Mouse (Mus musculus): ENCODE data around the gene Gprc5c. TPM values are rescaled to one million over a fixed set of nuclear protein-coding genes. Genes with fewer than 3 reads are reported as not detected.

Gene Gprc5c
- polyA plus RNA-seq, 1 experiment, result 38.0 TPM

DNA sequence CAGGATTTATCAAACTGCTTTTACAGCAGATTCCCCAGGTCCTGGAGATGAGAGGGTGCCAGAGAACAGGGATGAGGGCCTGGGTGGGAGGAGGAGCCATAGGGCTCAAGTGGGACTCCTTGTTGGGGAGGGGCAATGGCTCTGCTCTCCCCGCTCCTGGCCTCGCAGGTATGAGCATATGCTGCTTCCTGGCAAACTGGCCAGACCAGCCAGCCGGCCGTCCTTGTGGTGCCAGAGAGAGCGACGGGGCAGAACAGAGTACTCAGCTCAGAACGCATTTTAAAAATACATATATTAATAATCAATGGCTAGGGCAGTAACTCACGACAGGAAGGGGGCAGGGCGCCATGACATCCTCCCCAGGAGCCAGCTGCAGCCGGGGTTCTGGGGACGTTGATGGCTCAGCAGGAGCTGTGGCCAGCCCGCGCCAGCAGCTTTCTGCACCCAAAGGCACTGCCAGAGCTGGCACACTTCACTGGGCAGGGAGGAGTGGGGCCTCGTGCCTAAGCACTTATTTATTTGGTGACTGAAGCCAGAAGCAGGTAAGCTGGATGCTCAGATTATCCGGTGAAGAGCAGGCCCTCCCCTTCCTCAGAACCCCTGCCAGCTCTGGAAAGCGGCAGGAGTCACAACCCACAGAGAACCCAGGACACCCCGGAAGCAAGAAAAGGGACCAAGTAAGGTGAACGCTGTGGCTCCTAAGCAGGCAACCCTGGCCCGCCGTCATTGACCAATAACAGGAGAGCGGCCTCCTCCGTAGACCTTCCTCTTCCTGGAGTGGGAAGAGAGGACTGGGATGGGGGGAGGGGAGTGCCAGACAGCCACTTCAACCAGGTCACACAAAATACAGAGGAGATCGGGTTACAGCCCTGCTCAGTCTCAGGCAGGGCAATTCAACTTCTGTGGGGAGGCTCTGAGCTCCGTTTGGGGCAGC, 21.2 kb upstream of the Gprc5c start:
- H3K4me3 ChIP-seq (ENCODE audit: insufficient read depth, low read length), result no peak overlapping the region

DNA sequence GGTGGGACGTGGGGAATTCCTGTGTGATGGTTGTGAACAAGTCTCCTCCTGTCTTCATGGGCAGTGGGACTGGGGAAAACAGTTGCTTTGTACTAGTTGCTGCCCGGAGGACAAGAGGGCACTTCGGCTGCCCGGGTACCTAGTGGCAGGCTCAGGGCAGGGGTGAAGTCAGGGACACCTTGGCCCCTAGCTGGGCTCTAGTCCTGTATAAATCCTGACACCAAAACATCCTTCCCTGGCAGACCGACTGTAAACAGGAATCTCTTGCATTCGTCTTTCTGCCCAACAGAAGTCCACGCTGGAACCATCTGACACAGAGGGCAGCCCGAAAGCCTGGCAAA, 20.5 kb upstream of the Gprc5c start:
- no peak overlapping the region for H3K27ac ChIP-seq (ENCODE audit: insufficient read depth, low read depth, low read length)
- peaks cover 15% of the 10 kb centered on the region for H3K4me1 ChIP-seq (ENCODE audit: control insufficient read depth, insufficient read depth, low read length)
- TF ChIP-seq CTCF (IDR thresholded peaks at IDR 0.05; ENCODE audit: low read depth, low read length) (no peak), POLR2A (IDR thresholded peaks at IDR 0.05; ENCODE audit: borderline replicate concordance, low read depth, low read length) (no peak)
- no peak overlapping the region for H3K4me3 ChIP-seq (ENCODE audit: insufficient read depth, low read length)

More for the DNA sequence above, 21.2 kb upstream of the Gprc5c start:
- H3K4me1 ChIP-seq (ENCODE audit: control insufficient read depth, insufficient read depth, low read length), result peaks cover 15% of the 10 kb centered on the region
- TF ChIP-seq POLR2A (IDR thresholded peaks at IDR 0.05; ENCODE audit: borderline replicate concordance, low read depth, low read length), result no peak
- no peak for TF ChIP-seq CTCF (IDR thresholded peaks at IDR 0.05; ENCODE audit: low read depth, low read length)
- no peak overlapping the region for H3K27ac ChIP-seq (ENCODE audit: insufficient read depth, low read depth, low read length)

DNA sequence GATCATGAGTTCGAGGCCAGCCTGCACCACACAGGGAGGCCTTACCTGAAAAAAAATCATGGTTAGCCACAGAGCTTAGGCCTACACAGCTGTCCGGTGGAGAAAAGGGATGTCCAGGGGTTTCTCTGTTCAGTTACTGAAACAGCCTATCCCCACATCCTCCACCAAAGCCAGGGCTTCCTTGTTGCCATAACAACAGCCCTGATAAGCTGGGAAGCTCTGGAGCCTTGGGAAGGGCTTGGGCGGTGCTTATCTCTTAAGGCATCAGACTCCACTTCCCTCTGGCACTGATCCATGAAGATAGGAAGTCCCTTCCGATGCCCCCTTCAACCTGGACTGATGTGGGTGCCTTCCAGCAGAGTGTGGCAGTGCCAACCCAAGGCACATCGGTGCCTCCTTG, 17.8 kb upstream of the Gprc5c start:
- Histone ChIP-seq H3K27ac (ENCODE audit: insufficient read depth, low read depth, low read length) (no peak overlapping the region), H3K4me3 (ENCODE audit: insufficient read depth, low read length) (no peak overlapping the region), H3K4me1 (ENCODE audit: control insufficient read depth, insufficient read depth, low read length) (peaks cover 5% of the 10 kb centered on the region)
- TF ChIP-seq CTCF (IDR thresholded peaks at IDR 0.05; ENCODE audit: low read depth, low read length) (no peak), POLR2A (IDR thresholded peaks at IDR 0.05; ENCODE audit: borderline replicate concordance, low read depth, low read length) (no peak)

DNA sequence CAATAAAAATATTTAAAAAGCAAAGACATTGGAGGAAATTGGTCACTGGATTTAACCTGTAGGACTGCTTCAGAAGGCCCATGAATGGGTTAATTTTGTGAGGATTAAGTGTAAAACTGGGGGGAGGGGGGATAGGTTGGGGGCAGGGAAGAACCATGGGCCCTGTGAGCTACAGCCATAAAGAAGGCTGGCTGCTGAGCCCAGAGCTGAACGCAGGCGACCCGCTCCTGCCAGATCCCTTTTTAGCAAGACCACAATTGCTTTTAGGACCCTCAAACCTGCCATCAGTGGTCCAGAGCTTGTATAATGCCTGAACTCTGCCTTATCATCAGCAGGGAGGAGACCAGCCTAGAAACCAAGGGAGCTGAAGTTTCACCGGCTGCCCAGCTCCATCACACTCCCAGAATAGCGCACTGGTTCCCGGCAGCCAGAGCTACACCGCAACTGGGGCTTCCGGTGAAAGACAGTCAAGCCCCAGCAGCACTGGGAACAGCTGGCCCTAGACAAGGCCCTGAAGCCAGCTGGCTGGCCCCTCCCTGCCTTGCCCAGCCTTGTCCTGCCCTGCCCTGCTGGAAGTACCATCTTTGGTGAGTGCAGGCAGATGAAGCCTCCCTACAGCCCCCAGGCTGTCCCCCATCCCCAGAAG, 7.0 kb upstream of the Gprc5c start:
- Histone ChIP-seq H3K4me3 (ENCODE audit: insufficient read depth, low read length) (no peak overlapping the region), H3K4me1 (ENCODE audit: control insufficient read depth, insufficient read depth, low read length) (peaks cover 3% of the 10 kb centered on the region; the same call in 1 of the 2 replicates), H3K27ac (ENCODE audit: insufficient read depth, low read depth, low read length) (no peak overlapping the region)
- TF ChIP-seq POLR2A (IDR thresholded peaks at IDR 0.05; ENCODE audit: borderline replicate concordance, low read depth, low read length) (no peak), CTCF (IDR thresholded peaks at IDR 0.05; ENCODE audit: low read depth, low read length) (no peak)

DNA sequence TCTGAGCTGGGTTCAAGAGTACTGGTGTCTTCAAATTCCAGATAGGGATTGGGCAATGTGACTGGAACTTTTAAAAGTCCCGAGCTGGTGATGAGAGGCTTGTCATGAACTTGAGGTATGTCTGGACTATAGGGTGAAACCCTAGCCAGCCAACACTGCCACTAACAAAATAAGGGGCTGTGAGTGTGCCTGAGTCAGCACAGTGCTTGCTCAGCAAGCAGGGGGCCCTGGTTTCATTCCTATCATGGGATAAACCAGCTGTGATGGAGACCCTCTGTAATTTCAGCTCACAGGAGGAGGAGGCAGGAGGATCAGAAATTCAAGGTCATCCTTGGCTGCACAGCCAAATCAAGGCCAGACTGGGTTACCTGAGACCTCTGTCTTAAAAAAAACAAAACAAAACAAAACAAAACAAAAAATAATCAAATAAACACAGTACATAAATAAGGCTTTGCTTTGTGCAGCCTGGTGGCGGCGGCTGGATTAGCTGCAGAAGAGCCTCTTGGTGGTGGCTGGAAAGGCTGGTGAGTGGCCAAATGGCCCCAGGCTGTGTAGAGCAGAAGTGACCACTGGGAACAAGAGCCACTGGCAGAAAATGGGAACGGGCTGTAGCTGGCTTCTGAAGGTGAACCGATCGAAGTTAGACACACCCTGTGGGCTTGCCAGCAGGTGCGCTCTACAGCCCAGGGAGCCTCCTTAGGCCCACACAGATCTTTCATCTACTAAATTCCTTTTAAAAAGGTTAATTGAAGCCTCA, 6.3 kb upstream of the Gprc5c start:
- Histone ChIP-seq H3K4me3 (ENCODE audit: insufficient read depth, low read length) (no peak overlapping the region), H3K27ac (ENCODE audit: insufficient read depth, low read depth, low read length) (no peak overlapping the region), H3K4me1 (ENCODE audit: control insufficient read depth, insufficient read depth, low read length) (peaks cover 3% of the 10 kb centered on the region; the same call in 1 of the 2 replicates)
- TF ChIP-seq CTCF (IDR thresholded peaks at IDR 0.05; ENCODE audit: low read depth, low read length) (no peak), POLR2A (IDR thresholded peaks at IDR 0.05; ENCODE audit: borderline replicate concordance, low read depth, low read length) (no peak)

DNA sequence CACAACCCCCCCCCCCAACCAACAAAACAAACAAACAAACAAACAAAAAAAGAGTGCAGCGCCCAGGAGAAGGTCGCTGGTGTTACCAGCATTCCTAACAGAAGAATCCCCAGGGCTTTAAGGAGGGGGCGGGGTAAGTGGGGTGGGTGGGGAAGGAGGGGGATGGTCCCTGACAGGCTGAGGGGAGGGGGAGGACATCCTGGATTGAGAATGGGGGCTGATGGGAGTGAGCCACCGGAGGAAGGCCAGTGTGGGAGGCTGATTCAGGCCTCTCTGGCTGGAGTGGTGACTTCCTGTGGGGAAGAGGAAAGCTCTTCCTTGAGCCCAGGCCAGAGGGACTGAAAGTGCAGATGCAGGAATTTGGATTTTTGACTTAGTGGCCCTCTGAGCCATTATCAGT, 4.6 kb upstream of the Gprc5c start:
- Histone ChIP-seq H3K4me1 (ENCODE audit: control insufficient read depth, insufficient read depth, low read length) (peaks cover 3% of the 10 kb centered on the region; the same call in 1 of the 2 replicates), H3K27ac (ENCODE audit: insufficient read depth, low read depth, low read length) (no peak overlapping the region), H3K4me3 (ENCODE audit: insufficient read depth, low read length) (no peak overlapping the region)
- no peak for TF ChIP-seq POLR2A (IDR thresholded peaks at IDR 0.05; ENCODE audit: borderline replicate concordance, low read depth, low read length)
- TF ChIP-seq CTCF (IDR thresholded peaks at IDR 0.05; ENCODE audit: low read depth, low read length), result no peak

DNA sequence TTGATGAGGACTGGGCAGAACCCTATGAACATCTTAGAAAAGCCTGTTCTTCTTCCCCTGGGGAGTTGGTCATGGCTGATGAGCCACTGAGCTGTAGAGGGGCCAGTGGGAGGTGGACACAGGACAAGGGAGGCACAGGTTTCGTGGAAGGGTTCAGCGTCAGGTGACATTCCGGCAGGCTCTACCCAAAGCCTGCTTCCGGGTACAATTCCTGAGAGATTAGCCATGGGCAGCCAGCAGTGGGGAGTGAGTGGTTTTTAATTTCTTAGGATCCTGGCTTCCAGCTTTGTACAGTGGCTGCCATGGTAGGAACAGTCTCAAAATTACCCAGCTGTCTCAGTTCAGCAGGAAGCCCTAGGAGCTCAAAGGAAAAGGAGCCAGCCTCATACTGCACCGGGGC, 3.9 kb upstream of the Gprc5c start:
- H3K4me3 ChIP-seq (ENCODE audit: insufficient read depth, low read length), result no peak overlapping the region
- H3K4me1 ChIP-seq (ENCODE audit: control insufficient read depth, insufficient read depth, low read length), result peaks cover 3% of the 10 kb centered on the region; the same call in 1 of the 2 replicates
- TF ChIP-seq POLR2A (IDR thresholded peaks at IDR 0.05; ENCODE audit: borderline replicate concordance, low read depth, low read length) (no peak), CTCF (IDR thresholded peaks at IDR 0.05; ENCODE audit: low read depth, low read length) (no peak)
- H3K27ac ChIP-seq (ENCODE audit: insufficient read depth, low read depth, low read length), result no peak overlapping the region

DNA sequence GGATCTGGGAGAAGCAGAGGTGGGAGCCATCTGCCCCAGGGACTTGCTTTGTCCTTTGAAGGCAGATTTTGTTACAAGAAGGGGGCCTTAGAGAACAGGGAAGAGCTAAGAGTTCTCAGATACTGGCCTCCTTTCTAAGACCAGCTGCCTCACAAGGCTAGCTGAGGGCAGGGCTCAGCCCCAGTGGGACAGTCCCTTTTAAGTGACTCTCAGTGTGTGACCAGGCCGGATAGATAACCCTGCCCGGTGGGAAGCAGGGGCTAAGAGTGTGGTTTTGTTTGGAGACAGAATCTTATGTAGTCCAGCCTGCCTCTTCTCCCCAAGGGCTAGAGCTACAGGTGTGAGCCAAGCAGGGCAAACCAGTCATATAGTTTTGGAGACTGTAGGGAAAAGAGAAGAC, 1.4 kb upstream of the Gprc5c start:
- no peak overlapping the region for H3K27ac ChIP-seq (ENCODE audit: insufficient read depth, low read depth, low read length)
- TF ChIP-seq POLR2A (IDR thresholded peaks at IDR 0.05; ENCODE audit: borderline replicate concordance, low read depth, low read length), result no peak
- TF ChIP-seq CTCF (IDR thresholded peaks at IDR 0.05; ENCODE audit: low read depth, low read length), result no peak
- peaks cover 6% of the 10 kb centered on the region for H3K4me1 ChIP-seq (ENCODE audit: control insufficient read depth, insufficient read depth, low read length)
- H3K4me3 ChIP-seq (ENCODE audit: insufficient read depth, low read length), result no peak overlapping the region

DNA sequence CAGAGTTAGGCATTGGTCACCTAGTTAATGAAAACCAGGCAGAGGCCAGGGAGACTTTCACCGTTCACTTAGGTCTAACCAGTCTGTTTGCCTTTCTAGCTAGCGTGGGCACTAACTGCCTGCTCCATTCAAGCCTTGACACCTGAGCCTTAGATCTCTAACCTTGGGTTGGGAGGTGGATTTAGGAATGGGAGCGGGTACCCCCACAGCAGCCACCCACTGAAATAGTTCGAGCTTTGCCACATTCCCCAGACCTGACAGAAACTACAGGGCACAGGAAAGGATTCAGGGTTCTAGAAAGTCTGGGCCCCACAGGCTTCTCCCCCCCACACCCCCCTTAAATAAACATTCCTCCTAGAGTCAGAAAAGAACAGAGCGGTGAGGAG, 893 bp upstream of the Gprc5c start:
- H3K4me3 ChIP-seq (ENCODE audit: insufficient read depth, low read length), result no peak overlapping the region
- no peak for TF ChIP-seq POLR2A (IDR thresholded peaks at IDR 0.05; ENCODE audit: borderline replicate concordance, low read depth, low read length)
- no peak for TF ChIP-seq CTCF (IDR thresholded peaks at IDR 0.05; ENCODE audit: low read depth, low read length)
- H3K4me1 ChIP-seq (ENCODE audit: control insufficient read depth, insufficient read depth, low read length), result peaks cover 6% of the 10 kb centered on the region
- no peak overlapping the region for H3K27ac ChIP-seq (ENCODE audit: insufficient read depth, low read depth, low read length)
